Mouse (Mus musculus): Measurements from ENCODE around the gene Daglb. TPM values are rescaled to one million over a fixed set of nuclear protein-coding genes. Genes with fewer than 3 reads are reported as not detected.

Gene Daglb
- polyA plus RNA-seq, 1 experiment from 2014 or later = 12.5 TPM

- H3K9ac ChIP-seq (ENCODE audit: low read length) = no peak overlapping the region
- ATAC-seq (replicated peaks; ENCODE audit: low FRiP score) (no peak), DNase-seq (ENCODE audit: low spot score) (no peak)
- H3K4me3 ChIP-seq (ENCODE audit: low read depth, low read length) = no peak overlapping the region
- no peaks in the 10 kb centered on the region for H3K4me1 ChIP-seq (replicated peaks; ENCODE audit: control insufficient read depth, insufficient read depth, low read length)
- 96% methylated on average over 5 of the region's 5 CpGs for WGBS
- H3K9me3 ChIP-seq (ENCODE audit: control insufficient read depth, low read length) = no peaks in the 10 kb centered on the region
- no peak overlapping the region for H3K27ac ChIP-seq (ENCODE audit: low read depth, low read length)
- H3K4me2 ChIP-seq (ENCODE audit: low read depth, low read length, severe bottlenecking) = no peak overlapping the region
- no peaks in the 10 kb centered on the region for H3K27me3 ChIP-seq (ENCODE audit: control insufficient read depth, insufficient read depth, low read length)
- H3K36me3 ChIP-seq (ENCODE audit: control insufficient read depth, insufficient read depth, low read length) = peaks cover 10% of the 10 kb centered on the region; the same call in 1 of the 2 replicates
These were observed 50.5 kb downstream of the Daglb start for GRCm38 (mm10) chr5:143514878-143515277.

GRCm38 (mm10) chr5:143517005-143517404 lies 52.6 kb downstream of the Daglb start:
- no peaks in the 10 kb centered on the region for H3K27me3 ChIP-seq (ENCODE audit: control insufficient read depth, insufficient read depth, low read length)
- no peaks in the 10 kb centered on the region for H3K4me1 ChIP-seq (replicated peaks; ENCODE audit: control insufficient read depth, insufficient read depth, low read length)
- H3K27ac ChIP-seq (ENCODE audit: low read depth, low read length) = no peak overlapping the region
- H3K9me3 ChIP-seq (ENCODE audit: control insufficient read depth, low read length) = no peaks in the 10 kb centered on the region
- DNase-seq (ENCODE audit: low spot score) (no peak), ATAC-seq (replicated peaks; ENCODE audit: low FRiP score) (no peak)
- H3K36me3 ChIP-seq (ENCODE audit: control insufficient read depth, insufficient read depth, low read length) = peaks cover 10% of the 10 kb centered on the region; the same call in 1 of the 2 replicates
- H3K9ac ChIP-seq (ENCODE audit: low read length) = no peak overlapping the region
- no peak overlapping the region for H3K4me3 ChIP-seq (ENCODE audit: low read depth, low read length)
- WGBS = 94% methylated on average over 11 of the region's 11 CpGs
- H3K4me2 ChIP-seq (ENCODE audit: low read depth, low read length, severe bottlenecking) = no peak overlapping the region

GRCm38 (mm10) chr5:143517436-143517835 lies 53.1 kb downstream of the Daglb start:
- Histone ChIP-seq H3K9me3 (ENCODE audit: control insufficient read depth, low read length) (no peaks in the 10 kb centered on the region), H3K9ac (ENCODE audit: low read length) (no peak overlapping the region), H3K27ac (ENCODE audit: low read depth, low read length) (no peak overlapping the region), H3K4me2 (ENCODE audit: low read depth, low read length, severe bottlenecking) (no peak overlapping the region), H3K4me3 (ENCODE audit: low read depth, low read length) (no peak overlapping the region), H3K36me3 (ENCODE audit: control insufficient read depth, insufficient read depth, low read length) (peaks cover 10% of the 10 kb centered on the region; the same call in 1 of the 2 replicates), H3K4me1 (replicated peaks; ENCODE audit: control insufficient read depth, insufficient read depth, low read length) (no peaks in the 10 kb centered on the region), H3K27me3 (ENCODE audit: control insufficient read depth, insufficient read depth, low read length) (no peaks in the 10 kb centered on the region)
- 88% methylated on average over 6 of the region's 6 CpGs for WGBS
- no peak for ATAC-seq (replicated peaks; ENCODE audit: low FRiP score)
- DNase-seq (ENCODE audit: low spot score) = peak; percentile 45

- Histone ChIP-seq H3K9ac (ENCODE audit: low read length) (no peak overlapping the region), H3K36me3 (ENCODE audit: control insufficient read depth, insufficient read depth, low read length) (peaks cover 10% of the 10 kb centered on the region; the same call in 1 of the 2 replicates), H3K27me3 (ENCODE audit: control insufficient read depth, insufficient read depth, low read length) (no peaks in the 10 kb centered on the region), H3K4me1 (replicated peaks; ENCODE audit: control insufficient read depth, insufficient read depth, low read length) (no peaks in the 10 kb centered on the region), H3K9me3 (ENCODE audit: control insufficient read depth, low read length) (no peaks in the 10 kb centered on the region), H3K27ac (ENCODE audit: low read depth, low read length) (no peak overlapping the region), H3K4me2 (ENCODE audit: low read depth, low read length, severe bottlenecking) (no peak overlapping the region), H3K4me3 (ENCODE audit: low read depth, low read length) (no peak overlapping the region)
- ATAC-seq (replicated peaks; ENCODE audit: low FRiP score) (no peak), DNase-seq (ENCODE audit: low spot score) (no peak)
- 87% methylated on average over 6 of the region's 6 CpGs for WGBS
These were observed 53.7 kb downstream of the Daglb start for GRCm38 (mm10) chr5:143518045-143518591.

GRCm38 (mm10) chr5:143520415-143520814 lies 56.0 kb downstream of the Daglb start:
- Histone ChIP-seq H3K36me3 (ENCODE audit: control insufficient read depth, insufficient read depth, low read length) (peaks cover 3% of the 10 kb centered on the region; the same call in 1 of the 2 replicates), H3K27me3 (ENCODE audit: control insufficient read depth, insufficient read depth, low read length) (no peaks in the 10 kb centered on the region), H3K9ac (ENCODE audit: low read length) (no peak overlapping the region), H3K4me2 (ENCODE audit: low read depth, low read length, severe bottlenecking) (no peak overlapping the region), H3K4me3 (ENCODE audit: low read depth, low read length) (no peak overlapping the region), H3K4me1 (replicated peaks; ENCODE audit: control insufficient read depth, insufficient read depth, low read length) (no peaks in the 10 kb centered on the region; the same call in 1 of the 2 replicates), H3K9me3 (ENCODE audit: control insufficient read depth, low read length) (no peaks in the 10 kb centered on the region), H3K27ac (ENCODE audit: low read depth, low read length) (no peak overlapping the region)
- 96% methylated on average over 2 of the region's 2 CpGs for WGBS
- no peak for ATAC-seq (replicated peaks; ENCODE audit: low FRiP score)
- DNase-seq (ENCODE audit: low spot score) = no peak

GRCm38 (mm10) chr5:143522882-143523281 lies 58.5 kb downstream of the Daglb start:
- Histone ChIP-seq H3K36me3 (ENCODE audit: control insufficient read depth, insufficient read depth, low read length) (no peaks in the 10 kb centered on the region), H3K27ac (ENCODE audit: low read depth, low read length) (no peak overlapping the region), H3K9ac (ENCODE audit: low read length) (no peak overlapping the region), H3K4me3 (ENCODE audit: low read depth, low read length) (no peak overlapping the region), H3K27me3 (ENCODE audit: control insufficient read depth, insufficient read depth, low read length) (no peaks in the 10 kb centered on the region), H3K9me3 (ENCODE audit: control insufficient read depth, low read length) (no peaks in the 10 kb centered on the region), H3K4me1 (replicated peaks; ENCODE audit: control insufficient read depth, insufficient read depth, low read length) (peaks cover 10% of the 10 kb centered on the region), H3K4me2 (ENCODE audit: low read depth, low read length, severe bottlenecking) (no peak overlapping the region)
- ATAC-seq (replicated peaks; ENCODE audit: low FRiP score) (no peak), DNase-seq (ENCODE audit: low spot score) (no peak)
- 99% methylated on average over 3 of the region's 3 CpGs for WGBS

GRCm38 (mm10) chr5:143525454-143526225 lies 61.3 kb downstream of the Daglb start:
- WGBS = 75% methylated on average over 7 of the region's 7 CpGs
- peak overlapping the region; percentile 99; the same call in 1 of the 2 replicates for H3K4me3 ChIP-seq (ENCODE audit: low read depth, low read length)
- peak overlapping the region; percentile 93; the same call in 1 of the 2 replicates for H3K4me2 ChIP-seq (ENCODE audit: low read depth, low read length, severe bottlenecking)
- no peaks in the 10 kb centered on the region for H3K27me3 ChIP-seq (ENCODE audit: control insufficient read depth, insufficient read depth, low read length)
- H3K4me1 ChIP-seq (replicated peaks; ENCODE audit: control insufficient read depth, insufficient read depth, low read length) = peaks cover 10% of the 10 kb centered on the region
- peak overlapping the region; percentile 98 for H3K9ac ChIP-seq (ENCODE audit: low read length)
- H3K27ac ChIP-seq (ENCODE audit: low read depth, low read length) = no peak overlapping the region
- H3K36me3 ChIP-seq (ENCODE audit: control insufficient read depth, insufficient read depth, low read length) = no peaks in the 10 kb centered on the region
- no peak for ATAC-seq (replicated peaks; ENCODE audit: low FRiP score)
- no peaks in the 10 kb centered on the region for H3K9me3 ChIP-seq (ENCODE audit: control insufficient read depth, low read length)
- no peak for DNase-seq (ENCODE audit: low spot score)

- 11% methylated on average over 28 of the region's 28 CpGs for WGBS
- H3K36me3 ChIP-seq (ENCODE audit: control insufficient read depth, insufficient read depth, low read length) = no peaks in the 10 kb centered on the region
- peak overlapping the region; percentile 93 for H3K4me2 ChIP-seq (ENCODE audit: low read depth, low read length, severe bottlenecking)
- no peaks in the 10 kb centered on the region for H3K9me3 ChIP-seq (ENCODE audit: control insufficient read depth, low read length)
- no peak overlapping the region for H3K27ac ChIP-seq (ENCODE audit: low read depth, low read length)
- peak overlapping the region; percentile 99 for H3K4me3 ChIP-seq (ENCODE audit: low read depth, low read length)
- peaks cover 10% of the 10 kb centered on the region for H3K4me1 ChIP-seq (replicated peaks; ENCODE audit: control insufficient read depth, insufficient read depth, low read length)
- H3K9ac ChIP-seq (ENCODE audit: low read length) = peak overlapping the region; percentile 98
- no peaks in the 10 kb centered on the region for H3K27me3 ChIP-seq (ENCODE audit: control insufficient read depth, insufficient read depth, low read length)
- ATAC-seq (replicated peaks; ENCODE audit: low FRiP score) (no peak), DNase-seq (ENCODE audit: low spot score) (no peak)
These were observed 62.4 kb downstream of the Daglb start for GRCm38 (mm10) chr5:143526698-143527331.
